Mouse (Mus musculus) hindbrain, embryonic 16.5 days (tissue): Measurements from ENCODE around the gene Casp3. TPM values are rescaled to one million over a fixed set of nuclear protein-coding genes. Genes with fewer than 3 reads are reported as not detected.

Experiments
- ATAC-seq: fragments of 200-750 bp; cut with Nextera tagmentation; 2 replicates; pipeline ENCODE4 v1.8.0; 2017; ENCODE audit warnings: moderate TSS enrichment, moderate library complexity
- H3K27ac ChIP-seq: fragments of 300-500 bp; sonication (generic); 2 replicates; pipeline ENCODE4 v1.5.1; 2014; ENCODE audit warnings: low read depth, mild to moderate bottlenecking, control low read depth, low read length, moderate library complexity
- H3K27me3 ChIP-seq: fragments of 300-500 bp; sonication (generic); replicated peaks from 2 replicates; pipeline ENCODE4 v1.6.1; 2014; ENCODE audit warnings: low read length; ENCODE audit not compliant: control insufficient read depth, insufficient read depth
- H3K36me3 ChIP-seq: fragments of 300-500 bp; sonication (generic); 2 replicates; pipeline ENCODE4 v1.6.1; 2014; ENCODE audit warnings: mild to moderate bottlenecking, low read length, moderate library complexity, mixed read lengths; ENCODE audit not compliant: control insufficient read depth, insufficient read depth
- H3K4me1 ChIP-seq: fragments of 300-500 bp; sonication (generic); 2 replicates; pipeline ENCODE4 v1.6.1; 2014; ENCODE audit warnings: low read depth, low read length; ENCODE audit not compliant: control insufficient read depth, insufficient read depth
- H3K4me2 ChIP-seq: fragments of 300-500 bp; sonication (generic); 2 replicates; pipeline ENCODE4 v1.6.1; 2014; ENCODE audit warnings: mild to moderate bottlenecking, low read length, control low read depth, moderate library complexity
- H3K4me3 ChIP-seq: fragments of 300-500 bp; sonication (generic); 2 replicates; pipeline ENCODE4 v1.5.1; 2014; ENCODE audit warnings: mild to moderate bottlenecking, low read length, control low read depth, moderate library complexity
- H3K9ac ChIP-seq: fragments of 300-500 bp; sonication (generic); 2 replicates; pipeline ENCODE4 v1.6.1; 2014; ENCODE audit warnings: low read depth, mild to moderate bottlenecking, control low read depth, low read length, moderate library complexity
- H3K9me3 ChIP-seq: fragments of 300-500 bp; sonication (generic); 2 replicates; pipeline ENCODE4 v1.6.1; 2014; ENCODE audit warnings: mild to moderate bottlenecking, low read length, moderate library complexity; ENCODE audit not compliant: control insufficient read depth
- WGBS: fragments of 180-500 bp; shearing (Covaris S2); extraction: QIAGEN DNeasy Blood & Tissue Kit; methylation state at CpG from one replicate; pipeline ENCODE4 v1.1.7; 2014; 5-methylcytosine and 5-hydroxymethylcytosine counted together
- polyA plus RNA-seq: library from polyadenylated mRNA; unstranded; fragments of >200 nt; fragmentation: Nextera tagmentation; extraction: Ambion mirVana; gene quantifications from 2 replicates; pipeline ENCODE4 v1.2.1, GENCODE M21; 2015

Gene Casp3
- polyA plus RNA-seq, 1 experiment from 2014 or later, result 225 TPM

- 85% methylated on average over 5 of the region's 5 CpGs for whole genome bisulfite sequencing
- Histone ChIP-seq H3K27ac (no peak overlapping the region), H3K4me3 (no peak overlapping the region), H3K27me3 (no peaks in the 10 kb centered on the region), H3K9me3 (no peaks in the 10 kb centered on the region), H3K4me2 (no peak overlapping the region), H3K4me1 (no peaks in the 10 kb centered on the region), H3K9ac (no peak overlapping the region), H3K36me3 (peaks cover 23% of the 10 kb centered on the region)
- ATAC-seq, result no peak
These were observed 22.8 kb downstream of the Casp3 start for GRCm38 (mm10) chr8:46639852-46640251.

- Histone ChIP-seq H3K9ac (no peak overlapping the region), H3K4me3 (no peak overlapping the region), H3K36me3 (peaks cover 9% of the 10 kb centered on the region; the same call in 1 of the 2 replicates), H3K4me2 (no peak overlapping the region), H3K27me3 (no peaks in the 10 kb centered on the region), H3K9me3 (no peaks in the 10 kb centered on the region), H3K27ac (no peak overlapping the region), H3K4me1 (no peaks in the 10 kb centered on the region)
- no peak for ATAC-seq
- WGBS, result 90% methylated on average over 5 of the region's 5 CpGs
These were observed 24.2 kb downstream of the Casp3 start for GRCm38 (mm10) chr8:46641272-46641671.

- Histone ChIP-seq H3K27ac (no peak overlapping the region), H3K9me3 (no peaks in the 10 kb centered on the region), H3K27me3 (no peaks in the 10 kb centered on the region), H3K4me1 (no peaks in the 10 kb centered on the region), H3K9ac (no peak overlapping the region), H3K36me3 (no peaks in the 10 kb centered on the region), H3K4me2 (no peak overlapping the region), H3K4me3 (no peak overlapping the region)
- no peak for ATAC-seq
- 90% methylated on average over 4 of the region's 4 CpGs for WGBS
These were observed 31.3 kb downstream of the Casp3 start for GRCm38 (mm10) chr8:46648421-46648820.

GRCm38 (mm10) chr8:46651872-46652271 lies 34.8 kb downstream of the Casp3 start:
- H3K27ac ChIP-seq, result no peak overlapping the region
- no peak overlapping the region for H3K9ac ChIP-seq
- no peaks in the 10 kb centered on the region for H3K36me3 ChIP-seq
- no peaks in the 10 kb centered on the region for H3K4me1 ChIP-seq
- no peaks in the 10 kb centered on the region for H3K9me3 ChIP-seq
- no peaks in the 10 kb centered on the region for H3K27me3 ChIP-seq
- peak; percentile 54; the same call in 1 of the 2 replicates for ATAC-seq
- no peak overlapping the region for H3K4me2 ChIP-seq
- 79% methylated on average over 9 of the region's 9 CpGs for WGBS
- H3K4me3 ChIP-seq, result no peak overlapping the region

GRCm38 (mm10) chr8:46655919-46656318 lies 38.8 kb downstream of the Casp3 start:
- Histone ChIP-seq H3K27ac (no peak overlapping the region), H3K36me3 (no peaks in the 10 kb centered on the region)
- ATAC-seq, result no peak

GRCm38 (mm10) chr8:46671496-46671895 lies 54.4 kb downstream of the Casp3 start:
- Histone ChIP-seq H3K4me1 (no peaks in the 10 kb centered on the region), H3K4me3 (no peak overlapping the region), H3K36me3 (no peaks in the 10 kb centered on the region), H3K27ac (no peak overlapping the region), H3K9ac (no peak overlapping the region), H3K27me3 (no peaks in the 10 kb centered on the region), H3K4me2 (no peak overlapping the region), H3K9me3 (no peaks in the 10 kb centered on the region; the same call in 1 of the 2 replicates)
- ATAC-seq, result no peak
- WGBS, result 0% methylated on average over 2 of the region's 2 CpGs

More at GRCm38 (mm10) chr8:46655919-46656318, 38.8 kb downstream of the Casp3 start:
- no peak overlapping the region for H3K4me3 ChIP-seq
- H3K4me1 ChIP-seq, result no peaks in the 10 kb centered on the region
- H3K27me3 ChIP-seq, result no peaks in the 10 kb centered on the region
- H3K9ac ChIP-seq, result no peak overlapping the region
- H3K9me3 ChIP-seq, result no peaks in the 10 kb centered on the region
- H3K4me2 ChIP-seq, result no peak overlapping the region
- WGBS, result 85% methylated on average over 2 of the region's 2 CpGs

GRCm38 (mm10) chr8:46680671-46681365 lies 63.7 kb downstream of the Casp3 start:
- Histone ChIP-seq H3K36me3 (no peaks in the 10 kb centered on the region), H3K27me3 (no peaks in the 10 kb centered on the region), H3K9ac (no peak overlapping the region), H3K4me1 (no peaks in the 10 kb centered on the region), H3K4me3 (no peak overlapping the region), H3K27ac (no peak overlapping the region), H3K9me3 (no peaks in the 10 kb centered on the region), H3K4me2 (no peak overlapping the region)
- WGBS, result 74% methylated on average over 5 of the region's 5 CpGs
- ATAC-seq, result no peak

GRCm38 (mm10) chr8:46686664-46687336 lies 69.7 kb downstream of the Casp3 start:
- peak; percentile 100 for ATAC-seq
- Histone ChIP-seq H3K27me3 (no peaks in the 10 kb centered on the region), H3K4me1 (no peaks in the 10 kb centered on the region), H3K4me3 (peak overlapping the region; percentile 49), H3K9ac (peak overlapping the region; percentile 71), H3K27ac (peak overlapping the region; percentile 89), H3K36me3 (no peaks in the 10 kb centered on the region), H3K9me3 (no peaks in the 10 kb centered on the region), H3K4me2 (peak overlapping the region; percentile 56)
- whole genome bisulfite sequencing, result under 1% methylated on average over 19 of the region's 19 CpGs
